ENCODE assay signal across 27 mouse cellular contexts in the genomic region with DNA sequence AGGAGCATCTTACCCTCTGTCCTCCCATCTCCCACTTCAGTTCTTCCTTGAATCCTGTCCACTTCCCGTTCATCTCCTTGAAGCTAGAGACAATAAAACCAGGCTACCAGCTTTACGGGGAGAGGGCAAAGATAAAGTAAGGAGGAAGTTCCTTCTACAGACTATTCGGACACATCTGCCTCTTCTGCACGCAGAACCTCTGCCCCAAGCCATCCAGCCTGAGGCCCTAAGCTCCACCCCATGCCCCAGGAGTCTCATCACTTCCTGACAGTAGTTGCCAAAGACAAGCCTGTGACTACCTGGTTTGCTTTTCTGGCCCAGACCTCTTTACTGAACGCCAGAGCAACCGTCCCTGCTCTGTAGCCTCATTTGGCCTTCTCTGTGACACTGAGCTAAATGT. TPM values are rescaled to one million over a fixed set of nuclear protein-coding genes. Genes with fewer than 3 reads are reported as not detected.
DNase-seq lines count a peak whose midpoint lies in the region; ATAC-seq and TF ChIP-seq lines count a peak whose summit lies in the region.
"Had no signal": no experiment of that assay in that cellular context is flagged by ENCODE, and none has a peak within 500 bp of the region (broad histone marks: within the 10 kb centered on the region; RNA-seq: fewer than 3 reads in every experiment).

No protein-coding gene starts in this region.

- no peak for TF ChIP-seq CTCF in intestine, postnatal 0 days (IDR thresholded peaks at IDR 0.05; ENCODE audit: low read depth)

- no peak overlapping the region for H3K4me3 ChIP-seq in midbrain, embryonic 11.5 days (ENCODE audit: low read depth, low read length)
- H3K4me3 ChIP-seq in midbrain, embryonic 13.5 days (replicated peaks): no peak overlapping the region
- H3K4me3 ChIP-seq in intestine, postnatal 0 days (ENCODE audit: low read depth, low read length): no peak overlapping the region
- H3K4me3 ChIP-seq: embryonic facial prominence, embryonic 13.5 days; embryonic facial prominence, embryonic 15.5 days; erythroblast, embryonic 14.5 days; forebrain, embryonic 10.5 days; forebrain, embryonic 12.5 days had no signal

- H3K4me1 ChIP-seq in midbrain, embryonic 11.5 days (ENCODE audit: control insufficient read depth, insufficient read depth, low read length): no peaks in the 10 kb centered on the region
- H3K4me1 ChIP-seq in midbrain, embryonic 13.5 days (replicated peaks): no peaks in the 10 kb centered on the region
- H3K4me1 ChIP-seq in intestine, postnatal 0 days (replicated peaks; ENCODE audit: control insufficient read depth, insufficient read depth, low read length): no peaks in the 10 kb centered on the region
- H3K4me1 ChIP-seq: embryonic facial prominence, embryonic 13.5 days; embryonic facial prominence, embryonic 15.5 days; forebrain, embryonic 10.5 days; forebrain, embryonic 12.5 days had no signal

- DNase-seq in midbrain, embryonic 11.5 days (ENCODE audit: low spot score, missing footprints): peak; percentile 57
- DNase-seq in cerebellum, postnatal 36 days: no peak
- no peak for DNase-seq in cerebellum, adult 11 months
- DNase-seq: adrenal gland, adult 2 months; adrenal gland, postnatal 10 days; adrenal gland, postnatal 25 days; B cell, adult 2 months; cerebellum, adult 11-12 months; cerebellum, adult 2 months; cerebellum, adult 9-10 months; cerebellum, postnatal 10 days; cerebellum, postnatal 25 days; embryo, embryonic 11 days had no signal

- no peaks in the 10 kb centered on the region for H3K27me3 ChIP-seq in midbrain, embryonic 11.5 days (ENCODE audit: control insufficient read depth, insufficient read depth, low read length)
- H3K27me3 ChIP-seq in midbrain, embryonic 13.5 days: no peaks in the 10 kb centered on the region
- no peaks in the 10 kb centered on the region for H3K27me3 ChIP-seq in intestine, postnatal 0 days (replicated peaks; ENCODE audit: control insufficient read depth, insufficient read depth, low read length)
- H3K27me3 ChIP-seq: CH12.LX; embryonic facial prominence, embryonic 13.5 days; embryonic facial prominence, embryonic 15.5 days; forebrain, embryonic 12.5 days; Patski had no signal

- no peak overlapping the region for H3K27ac ChIP-seq in midbrain, embryonic 11.5 days (ENCODE audit: low read depth, low read length)
- H3K27ac ChIP-seq in midbrain, embryonic 13.5 days: no peak overlapping the region
- no peak overlapping the region for H3K27ac ChIP-seq in intestine, postnatal 0 days (ENCODE audit: low read depth, low read length)
- H3K27ac ChIP-seq: embryonic facial prominence, embryonic 13.5 days; embryonic facial prominence, embryonic 15.5 days; forebrain, embryonic 10.5 days; forebrain, embryonic 12.5 days had no signal

- H3K9me3 ChIP-seq in midbrain, embryonic 11.5 days (ENCODE audit: control insufficient read depth, low read length): no peaks in the 10 kb centered on the region
- no peaks in the 10 kb centered on the region for H3K9me3 ChIP-seq in midbrain, embryonic 13.5 days
- H3K9me3 ChIP-seq in intestine, postnatal 0 days (ENCODE audit: control insufficient read depth): no peaks in the 10 kb centered on the region
- H3K9me3 ChIP-seq: embryonic facial prominence, embryonic 13.5 days; embryonic facial prominence, embryonic 15.5 days; forebrain, embryonic 12.5 days; G1E had no signal

- H3K36me3 ChIP-seq in midbrain, embryonic 11.5 days (ENCODE audit: control insufficient read depth, insufficient read depth, low read length): no peaks in the 10 kb centered on the region
- H3K36me3 ChIP-seq in midbrain, embryonic 13.5 days: no peaks in the 10 kb centered on the region
- H3K36me3 ChIP-seq in intestine, postnatal 0 days (ENCODE audit: control insufficient read depth, insufficient read depth): no peaks in the 10 kb centered on the region
- H3K36me3 ChIP-seq: embryonic facial prominence, embryonic 13.5 days; embryonic facial prominence, embryonic 15.5 days; forebrain, embryonic 10.5 days; forebrain, embryonic 12.5 days; G1E had no signal

- no peak overlapping the region for H3K9ac ChIP-seq in midbrain, embryonic 11.5 days (ENCODE audit: low read length)
- no peak overlapping the region for H3K9ac ChIP-seq in midbrain, embryonic 13.5 days (replicated peaks)
- H3K9ac ChIP-seq in intestine, postnatal 0 days (ENCODE audit: low read depth, low read length): no peak overlapping the region
- H3K9ac ChIP-seq: embryonic facial prominence, embryonic 13.5 days; embryonic facial prominence, embryonic 15.5 days; forebrain, embryonic 12.5 days had no signal

- no peak for ATAC-seq in midbrain, embryonic 11.5 days (ENCODE audit: low FRiP score)
- ATAC-seq in midbrain, embryonic 13.5 days: no peak
- ATAC-seq in intestine, postnatal 0 days: peak; percentile 38; the same call in 1 of the 2 replicates
- ATAC-seq: activated CD4-positive, CD25-positive, alpha-beta regulatory T cell, adult 4 months; CD4-positive, CD25-positive, alpha-beta regulatory T cell, adult 4 months; forebrain, embryonic 14.5 days; forebrain, embryonic 16.5 days; Patski had no signal

- H3K4me2 ChIP-seq in midbrain, embryonic 11.5 days: no peak overlapping the region
- no peak overlapping the region for H3K4me2 ChIP-seq in midbrain, embryonic 13.5 days (replicated peaks)
- H3K4me2 ChIP-seq in intestine, postnatal 0 days (replicated peaks; ENCODE audit: low read depth): no peak overlapping the region
- H3K4me2 ChIP-seq: embryonic facial prominence, embryonic 13.5 days; embryonic facial prominence, embryonic 15.5 days; forebrain, embryonic 12.5 days had no signal

- WGBS in midbrain, embryonic 11.5 days: 85% methylated on average over 6 of the region's 6 CpGs
- WGBS in midbrain, embryonic 13.5 days: 88% methylated on average over 6 of the region's 6 CpGs
- WGBS in intestine, postnatal 0 days: 37% methylated on average over 6 of the region's 6 CpGs

RNA-seq across cellular contexts. Expression of a gene that starts 23.8 kb away (rescaled TPM):
- polyA plus RNA-seq in midbrain, embryonic 11.5 days (2014; fragmentation: Nextera tagmentation; extraction: Ambion mirVana): 4.2 and 5.0 TPM in 2 replicates
- polyA plus RNA-seq in midbrain, embryonic 13.5 days (2015; fragmentation: Nextera tagmentation; extraction: Ambion mirVana): 5.1 and 5.9 TPM in 2 replicates
- polyA plus RNA-seq in intestine, postnatal 0 days (2015; fragmentation: Nextera tagmentation; extraction: Ambion mirVana): 4.6 and 4.9 TPM in 2 replicates
- polyA plus RNA-seq: G1E had no signal
